Mouse (Mus musculus): ENCODE results near the gene Tmcc3.

DNA sequence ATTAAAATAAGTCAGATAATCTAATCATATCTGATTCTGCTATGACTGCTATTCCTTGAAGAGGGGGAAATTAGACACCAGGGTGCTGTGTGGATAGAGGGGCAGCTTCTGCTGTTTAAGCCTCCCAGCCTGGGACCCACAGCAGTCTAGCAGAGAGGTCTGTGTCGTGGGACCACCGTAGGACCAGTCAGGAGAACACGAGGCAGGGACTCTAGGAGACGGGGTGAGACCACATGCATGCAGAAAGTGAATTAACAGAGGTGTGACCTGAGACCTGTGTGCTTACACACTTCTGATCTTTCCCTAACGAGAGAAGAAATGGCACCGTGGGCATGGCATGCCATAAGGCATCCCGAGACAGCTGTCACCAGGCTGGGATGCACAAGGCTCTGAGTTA is 189.1 kb downstream of the Tmcc3 start:
- TF ChIP-seq EP300 (IDR thresholded peaks at IDR 0.05; ENCODE audit: low read depth) (no peak), CTCF (IDR thresholded peaks at IDR 0.05; ENCODE audit: low read depth) (no peak)

All from heart, postnatal 0 days (tissue).